Mouse (Mus musculus): ENCODE data around the gene Tas2r134.

- TF ChIP-seq CTCF (conservative IDR thresholded peaks at IDR 0.05; ENCODE audit: low read length) (no peak), NANOG (IDR thresholded peaks at IDR 0.05; ENCODE audit: borderline replicate concordance, low read length) (no peak), POU5F1 (IDR thresholded peaks at IDR 0.05; ENCODE audit: borderline replicate concordance, low read length) (no peak)
These were observed 31.0 kb downstream of the Tas2r134 start for GRCm38 (mm10) chr2:51658288-51658687.
